Mouse (Mus musculus): ENCODE data around the gene Ckm.

GRCm38 (mm10) chr7:19373367-19373766 lies 31.2 kb upstream of the Ckm start:
- TF ChIP-seq CTCF (IDR thresholded peaks at IDR 0.05; ENCODE audit: control insufficient read depth, insufficient read depth, low read length) (no peak), POLR2A (IDR thresholded peaks at IDR 0.05; ENCODE audit: borderline replicate concordance, control insufficient read depth, low read depth, low read length) (no peak)

Data from bone marrow, adult 2 months (tissue).